Mouse (Mus musculus) liver, embryonic 14.5 days (tissue): Measurements from ENCODE around the gene Nol3.

Source experiments
- CTCF ChIP-seq: IDR thresholded peaks from 2 replicates; pipeline ENCODE4 v1.5.1; 2016; ENCODE audit warnings: antibody characterized with exemption, low read depth, control low read depth
- EP300 ChIP-seq: IDR thresholded peaks from 2 replicates; pipeline ENCODE4 v1.6.1; 2016; ENCODE audit warnings: antibody characterized with exemption, low read depth

GRCm38 (mm10) chr8:105298351-105299252 lies 22.7 kb downstream of the Nol3 start:
- TF ChIP-seq EP300 (no peak), CTCF (no peak)
